Comparison of ENCODE assay signal across 28 mouse cellular contexts in genomic region chr12:35184261-35184660, GRCm38 (mm10).
DNase-seq lines count a peak whose midpoint lies in the region; ATAC-seq and TF ChIP-seq lines count a peak whose summit lies in the region.
"Had no signal": no experiment of that assay in that cellular context is flagged by ENCODE, and none has a peak within 500 bp of the region (broad histone marks: within the 10 kb centered on the region; RNA-seq: fewer than 3 reads in every experiment).

No protein-coding gene starts in this region.

- CTCF ChIA-PET in Patski (lab: Charles Lee): no interaction called here

- 0 out of 2 replicates have a peak, but pooled peaks cover 7% of the 10 kb centered on the region for H3K27me3 ChIP-seq in heart, embryonic 12.5 days (replicated peaks)
- H3K27me3 ChIP-seq in lung, postnatal 0 days (replicated peaks; ENCODE audit: insufficient read depth, low read length): no peaks in the 10 kb centered on the region
- H3K27me3 ChIP-seq in Patski: peaks cover 4% of the 10 kb centered on the region
- H3K27me3 ChIP-seq in stomach, postnatal 0 days (ENCODE audit: control insufficient read depth, insufficient read depth, low read length): no peaks in the 10 kb centered on the region
- H3K27me3 ChIP-seq: heart, embryonic 13.5 days; hindbrain, embryonic 13.5 days; limb, embryonic 15.5 days; neural tube, embryonic 13.5 days had no signal

- no peaks in the 10 kb centered on the region for H3K36me3 ChIP-seq in heart, embryonic 12.5 days
- H3K36me3 ChIP-seq in lung, postnatal 0 days (ENCODE audit: insufficient read depth, low read length): no peaks in the 10 kb centered on the region
- no peaks in the 10 kb centered on the region for H3K36me3 ChIP-seq in stomach, postnatal 0 days (ENCODE audit: control insufficient read depth, insufficient read depth, low read length)
- H3K36me3 ChIP-seq: heart, embryonic 13.5 days; hindbrain, embryonic 13.5 days; kidney, embryonic 15.5 days; limb, embryonic 15.5 days; neural tube, embryonic 13.5 days had no signal

- no peak overlapping the region for H3K27ac ChIP-seq in heart, embryonic 12.5 days (ENCODE audit: poor library complexity, severe bottlenecking)
- H3K27ac ChIP-seq in lung, postnatal 0 days (ENCODE audit: low read length): no peak overlapping the region
- no peak overlapping the region for H3K27ac ChIP-seq in stomach, postnatal 0 days (replicated peaks)
- H3K27ac ChIP-seq: heart, embryonic 13.5 days; hindbrain, embryonic 13.5 days; kidney, embryonic 15.5 days; limb, embryonic 15.5 days; neural tube, embryonic 13.5 days had no signal

- ATAC-seq in heart, embryonic 12.5 days (ENCODE audit: insufficient number of reproducible peaks, low FRiP score): no peak
- ATAC-seq in lung, postnatal 0 days: no peak
- ATAC-seq in Patski: no peak
- ATAC-seq in stomach, postnatal 0 days (ENCODE audit: low FRiP score, low TSS enrichment): no peak
- ATAC-seq: forebrain, embryonic 14.5 days had no signal

- H3K4me2 ChIP-seq in heart, embryonic 12.5 days: no peak overlapping the region
- H3K4me2 ChIP-seq in lung, postnatal 0 days (replicated peaks; ENCODE audit: low read depth, low read length): no peak overlapping the region
- H3K4me2 ChIP-seq in stomach, postnatal 0 days (replicated peaks; ENCODE audit: low read depth): no peak overlapping the region
- H3K4me2 ChIP-seq: heart, embryonic 13.5 days; hindbrain, embryonic 13.5 days; kidney, embryonic 15.5 days; limb, embryonic 15.5 days; neural tube, embryonic 13.5 days had no signal

- no peaks in the 10 kb centered on the region for H3K9me3 ChIP-seq in heart, embryonic 12.5 days (replicated peaks)
- H3K9me3 ChIP-seq in lung, postnatal 0 days (ENCODE audit: low read length): no peaks in the 10 kb centered on the region
- H3K9me3 ChIP-seq in stomach, postnatal 0 days (ENCODE audit: control insufficient read depth, low read length): no peaks in the 10 kb centered on the region
- H3K9me3 ChIP-seq: heart, embryonic 13.5 days; hindbrain, embryonic 13.5 days; kidney, embryonic 15.5 days; limb, embryonic 15.5 days; neural tube, embryonic 13.5 days had no signal

- H3K4me3 ChIP-seq in heart, embryonic 12.5 days: no peak overlapping the region
- H3K4me3 ChIP-seq in lung, postnatal 0 days (ENCODE audit: low read depth, low read length): no peak overlapping the region
- no peak overlapping the region for H3K4me3 ChIP-seq in stomach, postnatal 0 days (ENCODE audit: low read depth, low read length)
- H3K4me3 ChIP-seq: heart, embryonic 13.5 days; hindbrain, embryonic 13.5 days; kidney, embryonic 15.5 days; limb, embryonic 15.5 days; myocyte; neural tube, embryonic 13.5 days had no signal

- TF ChIP-seq EP300 in lung, postnatal 0 days (IDR thresholded peaks at IDR 0.05): no peak
- no peak for TF ChIP-seq EP300 in stomach, postnatal 0 days (optimal IDR thresholded peaks at IDR 0.05)

- DNase-seq in heart, adult 11 months: peak; percentile 79
- DNase-seq in lung, postnatal 0 days (ENCODE audit: low spot score): no peak
- DNase-seq in lung, postnatal 36 days: no peak
- no peak for DNase-seq in Patski (ENCODE audit: low read depth, low spot score)
- no peak for DNase-seq in stomach, postnatal 0 days (ENCODE audit: low spot score)
- DNase-seq in Muller cell, postnatal 12 days (ENCODE audit: inconsistent ontology term): no peak
- DNase-seq in adipocyte (ENCODE audit: low spot score): no peak
- DNase-seq: adrenal gland, postnatal 14 days; B cell, adult 2 months; cerebellum, adult 9-10 months; gastrocnemius, postnatal 14 days; heart, adult 18-20 months; heart, postnatal 14 days; kidney, adult 11 months; left cerebral cortex, postnatal 4 days; lung, adult 18-20 months; lung, postnatal 4 days; midbrain, embryonic 14.5 days; right cerebral cortex, postnatal 14 days; thymus, postnatal 14 days had no signal

- POLR2A ChIA-PET in Patski (lab: Charles Lee): interaction anchor here (0.6 kb wide), 1 partner anchor 63 kb away, joined by 5 read pairs; no protein-coding TSS in a partner anchor

- in situ Hi-C loops in Patski (cut with MboI; ENCODE audit: low pct_unique_long_range_greater_than_20kb): loop anchor here (5.0 to 25.0 kb wide), 3 partner anchors 522 to 1747 kb away; partner anchors contain the start of gene Twistnb

- H3K9ac ChIP-seq in heart, embryonic 12.5 days: no peak overlapping the region
- H3K9ac ChIP-seq in lung, postnatal 0 days (replicated peaks; ENCODE audit: low read depth): no peak overlapping the region
- H3K9ac ChIP-seq in stomach, postnatal 0 days (ENCODE audit: low read length): no peak overlapping the region
- H3K9ac ChIP-seq: heart, embryonic 13.5 days; hindbrain, embryonic 13.5 days; kidney, embryonic 15.5 days; limb, embryonic 15.5 days; neural tube, embryonic 13.5 days had no signal

- TF ChIP-seq CTCF in lung, postnatal 0 days (IDR thresholded peaks at IDR 0.05): peak; percentile 35
- peak; percentile 27 for TF ChIP-seq CTCF in Patski (IDR thresholded peaks at IDR 0.05)
- TF ChIP-seq CTCF in stomach, postnatal 0 days (IDR thresholded peaks at IDR 0.05; ENCODE audit: low read depth): peak; percentile 35; the same call in 1 of the 2 replicates

- H3K4me1 ChIP-seq in heart, embryonic 12.5 days (replicated peaks): no peaks in the 10 kb centered on the region
- H3K4me1 ChIP-seq in lung, postnatal 0 days (ENCODE audit: insufficient read depth, low read depth, low read length): no peaks in the 10 kb centered on the region
- no peaks in the 10 kb centered on the region for H3K4me1 ChIP-seq in stomach, postnatal 0 days (replicated peaks; ENCODE audit: control insufficient read depth, insufficient read depth)
- H3K4me1 ChIP-seq: heart, embryonic 13.5 days; hindbrain, embryonic 13.5 days; kidney, embryonic 15.5 days; limb, embryonic 15.5 days; neural tube, embryonic 13.5 days had no signal

- 69% methylated on average over 5 of the region's 5 CpGs for WGBS in heart, embryonic 12.5 days
- WGBS in lung, postnatal 0 days: 73% methylated on average over 5 of the region's 5 CpGs
- 72% methylated on average over 5 of the region's 5 CpGs for WGBS in stomach, postnatal 0 days
